Mouse (Mus musculus) ES-Bruce4 (cell line): ENCODE results near the gene Col8a2. TPM values are rescaled to one million over a fixed set of nuclear protein-coding genes. Genes with fewer than 3 reads are reported as not detected.

Source experiments
- H3K27ac ChIP-seq: 2 replicates; pipeline ENCODE4 v1.5.1; 2012; ENCODE audit warnings: low read length, inconsistent platforms; ENCODE audit not compliant: insufficient read depth
- H3K27me3 ChIP-seq: 2 replicates; pipeline ENCODE4 v1.6.1; 2012; ENCODE audit warnings: mild to moderate bottlenecking, low read length, inconsistent platforms; ENCODE audit not compliant: control insufficient read depth, poor library complexity, insufficient read depth, severe bottlenecking
- H3K36me3 ChIP-seq: 2 replicates; pipeline ENCODE4 v1.6.1; 2012; ENCODE audit warnings: inconsistent platforms, mild to moderate bottlenecking, low read length, moderate library complexity; ENCODE audit not compliant: control insufficient read depth, poor library complexity, insufficient read depth, severe bottlenecking
- H3K4me1 ChIP-seq: one replicate; pipeline ENCODE4 v1.8.1; 2011; ENCODE audit warnings: low read length; ENCODE audit not compliant: control insufficient read depth, insufficient read depth
- H3K4me3 ChIP-seq: 2 replicates; pipeline ENCODE4 v1.5.1; 2011; ENCODE audit warnings: low read depth, mild to moderate bottlenecking, low read length
- H3K9ac ChIP-seq: 2 replicates; pipeline ENCODE4 v1.6.1; 2012; ENCODE audit warnings: low read depth, mild to moderate bottlenecking, inconsistent platforms; ENCODE audit not compliant: poor library complexity, severe bottlenecking
- H3K9me3 ChIP-seq: replicated peaks from 2 replicates; pipeline ENCODE4 v1.6.1; 2012; ENCODE audit warnings: mild to moderate bottlenecking, low read length, inconsistent platforms; ENCODE audit not compliant: control insufficient read depth, poor library complexity, insufficient read depth, severe bottlenecking
- CTCF ChIP-seq: IDR thresholded peaks from one replicate; pipeline ENCODE4 v1.8.1; 2011; ENCODE audit warnings: low read depth, low read length
- EP300 ChIP-seq: IDR thresholded peaks from 2 replicates; pipeline ENCODE4 v1.6.1; 2011; ENCODE audit warnings: low read depth, low read length; ENCODE audit not compliant: insufficient read depth
- POLR2A ChIP-seq: IDR thresholded peaks from one replicate; pipeline ENCODE4 v1.8.1; 2011; ENCODE audit warnings: low read length; ENCODE audit not compliant: insufficient read depth
- polyA plus RNA-seq: library from polyadenylated mRNA; stranded (reverse); fragments of >200 nt; gene quantifications from 2 replicates; pipeline ENCODE4 v1.2.4, GENCODE M21; 2011; ENCODE audit warnings: low read depth; ENCODE audit not compliant: missing spikeins, insufficient read depth, insufficient read length

Gene Col8a2
- polyA plus RNA-seq: 1.0 and 1.2 TPM in 2 replicates

- H3K27ac ChIP-seq: no peak within 1 kb of the TSS
- H3K4me3 ChIP-seq: peak within 1 kb of the TSS; percentile 58
- H3K27me3 ChIP-seq: peaks cover 11% of the 10 kb centered on the region; the same call in 1 of the 2 replicates
- no peaks in the 10 kb centered on the region for H3K9me3 ChIP-seq
- H3K4me1 ChIP-seq: no peaks in the 10 kb centered on the region
- H3K9ac ChIP-seq: peak within 1 kb of the TSS; percentile 42; the same call in 1 of the 2 replicates
- TF ChIP-seq EP300 (no peak), POLR2A (no peak), CTCF (no peak)
- no peaks in the 10 kb centered on the region for H3K36me3 ChIP-seq
Observed at GRCm38 (mm10) chr4:126286492-126286891, at the start of gene Col8a2. Gene Col8a2, plus strand, starts transcription at chr4:126286793.

- Histone ChIP-seq H3K27ac (no peak overlapping the region), H3K36me3 (peaks cover 7% of the 10 kb centered on the region), H3K9ac (no peak overlapping the region), H3K27me3 (no peaks in the 10 kb centered on the region), H3K4me1 (peaks cover 6% of the 10 kb centered on the region), H3K4me3 (no peak overlapping the region), H3K9me3 (no peaks in the 10 kb centered on the region)
- TF ChIP-seq POLR2A (no peak), CTCF (no peak), EP300 (no peak)
Observed at GRCm38 (mm10) chr4:126237721-126238242, 48.8 kb upstream of the Col8a2 start.

- H3K4me3 ChIP-seq: no peak overlapping the region
- no peaks in the 10 kb centered on the region for H3K27me3 ChIP-seq
- no peak overlapping the region for H3K9ac ChIP-seq
- H3K27ac ChIP-seq: no peak overlapping the region
- peaks cover 7% of the 10 kb centered on the region for H3K36me3 ChIP-seq
- no peaks in the 10 kb centered on the region for H3K9me3 ChIP-seq
- H3K4me1 ChIP-seq: peaks cover 2% of the 10 kb centered on the region
- TF ChIP-seq EP300 (no peak), POLR2A (no peak)
Observed at GRCm38 (mm10) chr4:126239862-126240475, 46.6 kb upstream of the Col8a2 start.

- peaks cover 6% of the 10 kb centered on the region for H3K4me1 ChIP-seq
- no peaks in the 10 kb centered on the region for H3K27me3 ChIP-seq
- H3K4me3 ChIP-seq: no peak overlapping the region
- H3K27ac ChIP-seq: no peak overlapping the region
- H3K9me3 ChIP-seq: no peaks in the 10 kb centered on the region
- peaks cover 7% of the 10 kb centered on the region for H3K36me3 ChIP-seq
- no peak for TF ChIP-seq CTCF
- no peak for TF ChIP-seq EP300
- no peak for TF ChIP-seq POLR2A
- H3K9ac ChIP-seq: no peak overlapping the region
Observed at GRCm38 (mm10) chr4:126241956-126242355, 44.6 kb upstream of the Col8a2 start.

- no peak for TF ChIP-seq CTCF
- TF ChIP-seq EP300: no peak
- no peak for TF ChIP-seq POLR2A
- Histone ChIP-seq H3K27me3 (no peaks in the 10 kb centered on the region), H3K9ac (no peak overlapping the region), H3K4me3 (no peak overlapping the region), H3K27ac (no peak overlapping the region), H3K9me3 (no peaks in the 10 kb centered on the region), H3K4me1 (peaks cover 6% of the 10 kb centered on the region), H3K36me3 (peaks cover 7% of the 10 kb centered on the region)
Observed at GRCm38 (mm10) chr4:126242510-126242909, 44.1 kb upstream of the Col8a2 start.

- TF ChIP-seq EP300 (no peak), CTCF (no peak), POLR2A (no peak)
- H3K4me1 ChIP-seq: peaks cover 9% of the 10 kb centered on the region
Observed at GRCm38 (mm10) chr4:126246202-126246889, 40.2 kb upstream of the Col8a2 start.

More at GRCm38 (mm10) chr4:126246202-126246889, 40.2 kb upstream of the Col8a2 start:
- Histone ChIP-seq H3K9me3 (no peaks in the 10 kb centered on the region), H3K36me3 (no peaks in the 10 kb centered on the region), H3K9ac (no peak overlapping the region), H3K27me3 (no peaks in the 10 kb centered on the region), H3K4me3 (no peak overlapping the region), H3K27ac (no peak overlapping the region)
